Mouse (Mus musculus) spleen, embryonic (tissue): ENCODE results near the gene Tsnaxip1.

ENCODE experiments used
- CTCF ChIA-PET: fragments of 350-600 bp; sonication (Branson Sonifier 250); formaldehyde crosslinking; loops from one replicate; lab custom pipeline; 2022; lab: Charles Lee

Gene Tsnaxip1

GRCm38 (mm10) chr8:105812511-105812910 lies 15.0 kb upstream of the Tsnaxip1 start:
- CTCF ChIA-PET: interaction anchor here (0.5 kb wide), 1 partner anchor 173 kb away, joined by 3 read pairs; no protein-coding TSS in a partner anchor

- CTCF ChIA-PET: no interaction called here
These were observed 14.3 kb upstream of the Tsnaxip1 start for GRCm38 (mm10) chr8:105813241-105813640.

DNA sequence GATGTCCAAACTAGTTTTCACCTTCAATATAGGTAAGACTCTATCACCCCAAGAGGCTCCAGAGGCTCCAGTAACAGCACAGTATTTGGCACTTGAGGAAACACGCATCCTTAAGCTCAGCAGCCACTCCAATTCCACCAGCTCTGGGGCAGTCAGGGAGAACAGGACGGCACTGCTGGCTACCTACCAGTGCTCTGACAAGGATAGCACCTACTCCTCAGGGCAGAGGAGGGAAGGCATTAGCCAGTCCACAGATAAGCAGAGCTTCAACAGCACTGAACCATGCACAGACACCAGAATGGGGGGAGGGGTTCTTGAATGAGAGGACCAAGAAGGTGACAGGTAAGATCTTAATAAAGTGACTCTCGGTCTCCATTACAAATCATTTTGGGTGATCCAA lies 7.9 kb upstream of the Tsnaxip1 start:
- CTCF ChIA-PET: interaction anchor here (0.6 to 0.9 kb wide), 2 partner anchors 105 to 106 kb away, joined by 3 read pairs; no protein-coding TSS in a partner anchor

GRCm38 (mm10) chr8:105820925-105821324 lies 6.6 kb upstream of the Tsnaxip1 start:
- CTCF ChIA-PET: interaction anchor here (0.6 kb wide), 1 partner anchor 250 kb away, joined by 3 read pairs; no protein-coding TSS in a partner anchor

DNA sequence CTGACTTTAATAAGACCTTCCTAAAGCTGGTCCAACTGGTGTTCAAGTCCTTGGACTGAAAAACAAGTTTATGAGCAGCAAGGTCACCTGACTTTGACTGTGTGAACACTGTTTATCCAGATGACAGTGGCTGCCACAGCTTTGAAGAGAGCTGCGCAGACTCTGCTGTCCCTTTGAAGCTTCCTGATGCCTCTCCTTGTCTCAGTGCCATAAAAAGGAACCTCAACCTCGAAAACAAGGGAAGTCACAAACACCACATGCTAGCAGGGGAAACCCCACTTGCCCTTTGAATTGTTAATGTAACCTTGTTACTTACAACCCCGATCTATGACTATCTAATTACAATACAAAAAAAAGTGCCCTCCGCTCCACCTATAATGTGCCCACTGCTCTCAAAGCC lies 2.0 kb upstream of the Tsnaxip1 start:
- CTCF ChIA-PET: interaction anchor here (0.7 kb wide), 1 partner anchor 11 kb away, joined by 7 read pairs; no protein-coding TSS in a partner anchor

DNA sequence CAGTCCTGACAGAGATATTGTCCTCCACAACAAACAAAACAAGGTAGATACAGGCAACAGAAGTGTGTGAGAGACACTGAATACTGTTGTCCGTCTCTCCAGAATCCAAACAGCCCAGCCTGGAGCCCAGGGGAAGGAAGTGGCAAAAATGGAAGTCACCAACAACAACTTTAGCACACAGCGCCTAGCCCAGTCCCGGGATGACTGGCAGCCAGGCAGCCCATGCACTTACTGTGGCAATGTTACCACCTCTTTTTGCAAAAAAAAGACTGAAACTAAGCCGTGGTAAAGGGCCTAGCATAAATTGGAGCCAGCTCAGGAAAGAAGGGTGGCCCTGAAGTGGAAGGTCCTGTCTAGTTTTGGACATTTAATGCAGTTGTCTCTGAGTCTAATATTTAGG lies 1.2 kb upstream of the Tsnaxip1 start:
- CTCF ChIA-PET: no interaction called here

- CTCF ChIA-PET: interaction anchor here (0.6 to 1.5 kb wide), 4 partner anchors 27 to 190 kb away, joined by 3 to 6 read pairs (median 4); partner anchors contain the start of gene Nutf2
These were observed 6.2 kb downstream of the Tsnaxip1 start for GRCm38 (mm10) chr8:105833740-105834139.

DNA sequence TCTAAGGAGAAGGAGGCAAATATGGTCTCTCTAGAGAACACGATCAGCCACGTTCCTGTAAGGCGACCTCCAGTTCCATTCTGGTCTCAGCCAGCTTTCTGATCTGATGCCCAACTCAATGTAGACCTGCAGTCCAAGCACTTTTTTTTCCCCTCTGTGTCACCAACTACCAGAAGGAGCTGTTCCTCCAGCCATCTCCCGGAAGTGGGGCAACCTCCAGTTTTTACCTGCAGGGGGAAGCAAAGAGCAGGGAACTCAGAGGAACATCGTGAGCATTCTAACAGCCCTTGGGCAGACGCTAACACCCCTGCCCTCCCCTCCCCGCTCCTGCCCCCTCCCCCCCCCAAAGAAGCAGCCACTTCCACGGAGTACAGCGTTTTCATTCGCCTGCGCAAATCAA lies 7.8 kb downstream of the Tsnaxip1 start:
- CTCF ChIA-PET: interaction anchor here (0.7 kb wide), 3 partner anchors 19 to 1615 kb away, joined by 6 to 10 read pairs (median 9); no protein-coding TSS in a partner anchor

DNA sequence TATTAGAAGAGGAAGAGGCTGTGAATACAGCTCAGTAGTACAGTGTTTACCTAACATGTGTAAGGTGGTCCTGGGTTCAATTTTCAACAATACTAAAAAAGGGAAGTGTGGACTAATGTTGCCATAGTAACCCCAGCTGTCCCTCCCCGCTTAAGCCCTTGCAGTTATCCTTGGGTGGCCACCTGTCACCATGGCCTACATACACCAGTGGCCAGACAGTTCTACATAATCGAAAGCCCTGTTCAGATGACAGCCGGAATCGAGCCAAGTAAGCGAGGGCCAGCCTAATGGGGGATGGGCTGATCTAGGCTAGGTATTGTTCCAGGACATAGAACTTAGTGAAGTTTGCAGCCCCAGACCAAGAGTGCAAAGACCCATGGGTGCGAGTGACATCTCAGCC lies 9.5 kb downstream of the Tsnaxip1 start:
- CTCF ChIA-PET: no interaction called here

DNA sequence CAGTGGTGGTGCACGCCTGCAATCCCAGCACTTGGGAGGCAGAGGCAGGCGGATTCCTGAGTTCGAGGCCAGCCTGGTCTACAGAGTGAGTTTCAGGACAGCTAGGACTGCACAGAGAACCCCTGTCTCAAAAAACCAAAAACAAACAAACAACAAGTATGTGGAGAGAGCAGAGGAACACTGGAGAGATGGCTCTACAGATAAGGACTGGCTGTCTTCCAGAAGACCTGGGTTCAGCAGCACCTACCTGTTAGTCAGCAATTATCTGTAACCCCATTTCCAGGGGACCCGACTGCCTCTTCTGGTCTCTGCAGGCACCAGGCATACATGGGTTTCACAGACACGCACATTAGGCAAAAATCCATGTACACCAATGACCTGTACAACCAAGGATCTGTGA lies 11.7 kb downstream of the Tsnaxip1 start:
- CTCF ChIA-PET: no interaction called here

DNA sequence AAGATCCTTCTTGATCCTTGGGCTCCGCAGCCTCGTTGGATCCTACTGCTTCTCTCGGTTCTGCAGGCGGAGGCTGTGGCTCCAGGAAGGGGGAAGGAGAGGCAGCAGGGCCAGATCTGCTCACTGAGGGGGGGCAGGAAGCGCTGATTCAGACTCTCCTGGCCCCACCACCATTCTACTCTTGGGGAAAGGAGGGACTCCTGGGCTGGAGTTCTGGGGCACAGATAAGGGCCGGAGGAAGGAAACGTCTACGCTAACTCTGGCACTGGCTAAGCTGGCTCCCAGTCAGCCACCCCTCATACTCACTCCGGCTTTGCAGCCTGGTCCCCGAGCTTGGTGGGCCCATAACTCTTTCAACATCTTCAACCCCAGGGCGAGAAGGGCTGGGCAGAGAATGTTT lies 19.1 kb downstream of the Tsnaxip1 start:
- CTCF ChIA-PET: no interaction called here

- CTCF ChIA-PET: interaction anchor here (0.6 kb wide), 3 partner anchors 89 to 270 kb away, joined by 5 to 10 read pairs (median 7); no protein-coding TSS in a partner anchor
These were observed 22.5 kb downstream of the Tsnaxip1 start for GRCm38 (mm10) chr8:105850014-105850413.

DNA sequence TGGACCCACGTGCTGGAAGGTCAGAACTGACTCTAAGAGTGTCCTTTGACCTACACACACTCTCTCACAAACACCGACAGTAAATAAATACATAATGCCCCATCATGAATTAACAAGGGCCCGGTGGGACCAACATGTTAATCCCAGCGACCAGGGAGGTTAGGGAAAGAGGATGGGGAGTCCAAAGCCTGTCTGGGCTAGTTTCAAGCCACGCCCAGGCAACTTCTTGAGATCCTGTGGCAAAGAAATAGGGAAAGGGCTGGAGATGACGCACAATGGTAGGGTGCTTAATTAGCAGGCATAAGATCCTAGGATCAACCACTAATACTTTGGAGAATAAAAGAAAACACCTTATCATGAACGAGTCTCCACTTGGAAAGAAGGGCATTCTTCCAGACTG lies 23.1 kb downstream of the Tsnaxip1 start:
- CTCF ChIA-PET: interaction anchor here (0.6 to 0.7 kb wide), 3 partner anchors 88 to 270 kb away, joined by 7 to 14 read pairs (median 10); no protein-coding TSS in a partner anchor

DNA sequence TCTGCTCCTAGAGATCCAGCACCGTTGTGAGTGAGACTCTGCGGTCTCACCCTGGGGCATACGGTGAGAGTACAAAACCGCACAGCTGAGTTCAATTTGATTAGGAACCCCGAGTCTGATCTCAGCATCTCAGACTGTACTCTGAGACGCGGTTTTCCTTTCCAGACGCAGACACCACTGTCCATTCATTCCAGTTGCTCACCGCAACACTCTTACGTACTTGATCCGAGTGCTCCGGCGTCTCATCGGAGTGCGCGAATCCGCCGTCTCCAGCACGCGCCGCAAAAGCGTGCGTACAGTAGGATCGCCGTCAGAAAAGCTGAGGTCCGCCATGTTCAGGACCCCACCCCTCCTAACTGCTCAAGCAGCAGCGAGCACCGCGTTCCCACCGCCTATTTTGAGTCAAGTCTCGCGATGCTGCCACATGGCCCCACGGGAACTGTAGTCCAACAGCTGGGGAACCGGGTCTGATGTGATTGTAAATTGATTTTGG lies 24.2 kb downstream of the Tsnaxip1 start:
- CTCF ChIA-PET: no interaction called here

DNA sequence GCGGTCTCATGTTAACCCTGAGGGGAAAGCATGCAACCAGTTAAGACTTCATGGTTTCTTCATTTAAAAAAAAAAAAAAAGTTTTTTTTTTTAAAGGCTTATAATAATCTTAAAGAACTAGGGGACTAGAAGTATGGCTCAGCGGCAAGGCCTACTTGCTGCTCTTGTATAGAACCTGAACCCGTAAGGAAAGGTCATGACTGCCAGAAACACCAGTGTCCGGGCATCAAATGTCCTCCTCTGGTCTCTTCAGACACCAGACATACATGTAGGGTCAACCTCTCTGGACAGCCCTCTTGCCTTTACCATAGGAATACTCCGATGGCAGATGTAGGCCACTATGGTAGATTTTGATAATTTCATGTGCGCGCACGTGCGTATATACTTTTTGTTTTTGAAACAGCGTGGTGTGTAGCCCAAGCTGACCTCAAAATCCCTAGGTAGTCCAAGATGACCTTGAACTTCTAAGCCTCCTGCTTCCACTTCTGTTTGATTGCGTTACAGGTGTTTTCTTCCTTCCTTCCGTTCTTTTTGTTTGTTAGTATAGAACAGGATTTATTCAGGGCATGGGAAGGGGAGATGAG lies 24.7 kb downstream of the Tsnaxip1 start:
- CTCF ChIA-PET: no interaction called here

DNA sequence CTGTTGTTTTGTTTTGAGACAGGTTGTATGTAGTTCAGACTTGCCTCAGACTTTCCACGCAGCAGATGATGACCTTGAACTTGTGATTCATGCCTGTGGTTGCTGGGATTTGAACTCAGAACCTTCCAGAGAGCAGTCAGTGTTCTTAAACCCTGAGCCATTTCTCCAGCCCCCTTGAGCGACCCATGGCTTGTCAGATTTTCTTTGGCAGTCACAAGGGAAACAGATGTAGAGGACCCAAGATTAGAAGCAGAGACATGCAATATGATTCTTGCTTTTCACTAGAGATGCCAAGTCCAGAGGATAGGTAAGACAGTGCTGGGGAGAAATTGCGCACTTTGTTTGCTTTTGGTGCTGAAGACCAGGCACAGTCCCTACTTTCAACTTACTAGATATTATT lies 25.6 kb downstream of the Tsnaxip1 start, which contains the start of gene Cenpt:
Gene Cenpt (minus strand): TSS at position 101 of the 400 bp plus-strand sequence.
- CTCF ChIA-PET: no interaction called here

DNA sequence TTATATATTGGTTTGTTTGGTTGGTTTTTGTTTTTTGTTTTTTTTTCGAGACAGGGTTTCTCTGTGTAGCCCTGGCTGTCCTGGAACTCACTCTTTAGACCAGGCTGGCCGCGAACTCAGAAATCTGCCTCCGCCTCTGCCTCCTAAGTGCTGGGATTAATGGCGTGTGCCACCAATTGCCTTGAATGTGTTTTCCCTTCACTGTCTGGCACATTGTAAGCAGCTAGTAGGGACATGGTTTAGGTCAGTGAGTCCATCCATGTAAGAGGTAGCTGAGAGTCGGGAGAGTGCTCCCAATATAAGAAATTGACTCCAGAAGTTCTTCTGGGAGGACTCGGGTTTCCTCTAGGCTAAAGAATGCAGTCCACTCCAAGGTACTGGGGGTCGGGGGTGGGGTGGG lies 26.8 kb downstream of the Tsnaxip1 start:
- CTCF ChIA-PET: interaction anchor here (0.6 to 0.7 kb wide), 4 partner anchors 19 to 223 kb away, joined by 3 to 16 read pairs (median 6); no protein-coding TSS in a partner anchor

DNA sequence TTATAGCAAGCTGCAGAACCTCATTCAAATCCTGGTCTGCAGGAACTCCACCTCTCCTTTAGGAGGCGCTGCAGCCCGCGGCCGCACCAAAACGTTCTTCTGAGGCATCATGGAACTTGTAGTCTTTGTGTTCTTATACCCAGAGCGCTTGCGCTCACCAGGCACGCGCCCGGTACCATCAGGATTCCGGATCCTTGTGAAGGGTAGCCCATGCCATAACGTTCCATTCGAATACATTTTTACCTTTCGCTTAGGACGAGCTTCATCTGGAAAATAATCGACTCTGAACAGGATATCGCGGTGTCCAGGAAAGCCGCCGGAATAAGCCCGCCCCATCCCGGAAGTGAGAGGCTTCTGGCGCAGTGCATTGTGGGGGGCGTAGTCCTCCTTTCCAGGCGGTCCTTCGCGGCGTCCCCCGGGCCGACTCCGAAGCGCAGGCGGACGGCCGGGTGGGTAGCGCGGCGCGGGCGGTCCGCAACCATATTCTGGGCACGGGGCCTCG lies 27.2 kb downstream of the Tsnaxip1 start, which contains the start of gene Thap11:
Gene Thap11 (plus strand): TSS at position 418 of the 502 bp plus-strand sequence.
- CTCF ChIA-PET: interaction anchor here (0.6 to 0.7 kb wide), 4 partner anchors 19 to 223 kb away, joined by 3 to 16 read pairs (median 6); no protein-coding TSS in a partner anchor

- CTCF ChIA-PET: no interaction called here
These were observed 28.0 kb downstream of the Tsnaxip1 start for GRCm38 (mm10) chr8:105855248-105856167.

DNA sequence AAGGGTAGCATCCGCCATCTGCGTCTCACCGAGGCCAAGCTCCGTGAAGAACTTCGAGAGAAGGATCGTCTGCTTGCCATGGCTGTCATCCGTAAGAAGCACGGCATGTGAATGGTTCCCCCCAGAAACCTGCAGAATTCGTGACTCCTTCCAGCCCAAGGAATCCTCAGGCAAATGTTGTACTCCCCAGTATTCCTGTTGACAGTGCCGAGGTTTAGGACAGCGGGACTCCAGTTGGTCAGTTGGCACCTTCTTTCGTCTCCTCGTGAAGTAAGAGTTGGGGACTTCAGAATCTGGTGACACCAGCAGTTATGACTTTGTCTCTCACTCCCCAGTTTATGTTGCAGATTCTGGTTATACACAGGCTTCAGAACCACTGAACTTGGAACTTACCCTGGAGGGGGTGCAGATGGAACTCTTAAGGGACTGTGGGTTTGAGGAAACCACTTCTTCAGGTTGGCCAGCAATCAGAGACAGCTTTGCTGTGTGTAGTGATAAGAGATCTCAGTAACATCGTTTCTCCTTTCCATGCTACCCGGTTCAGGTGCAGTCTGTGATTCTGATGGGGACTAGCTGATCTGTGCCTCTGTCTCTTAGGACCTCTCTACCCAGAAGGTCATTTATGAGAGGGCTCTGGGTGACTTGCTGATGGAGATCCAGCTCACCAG lies 28.8 kb downstream of the Tsnaxip1 start:
- CTCF ChIA-PET: no interaction called here

DNA sequence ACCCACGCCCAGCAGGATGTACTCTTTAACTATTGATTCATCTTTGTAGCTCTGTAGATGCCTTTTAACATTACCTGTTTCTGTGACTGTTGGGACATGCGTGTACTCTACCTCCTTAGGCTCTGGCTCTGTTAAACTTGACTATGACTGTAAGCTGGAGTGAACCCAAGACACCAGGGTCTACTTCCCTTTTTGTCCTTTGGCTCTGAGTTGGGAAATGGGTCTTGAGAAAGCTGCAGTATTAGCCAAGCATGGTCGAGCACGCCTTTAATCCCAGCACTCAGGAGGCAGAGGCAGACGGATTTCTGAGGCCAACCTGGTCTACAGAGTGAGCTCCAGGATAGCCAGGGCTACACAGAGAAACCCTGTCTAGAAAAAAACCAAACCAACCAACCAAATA lies 31.0 kb downstream of the Tsnaxip1 start:
- CTCF ChIA-PET: no interaction called here
